Mouse (Mus musculus) kidney, postnatal 14 days (tissue): ENCODE data around the gene Pole2.

ENCODE experiments used
- DNase-seq: peaks from one replicate; pipeline ENCODE4 v3.0.0; 2022; ENCODE audit warnings: mixed read lengths

The Pole2 gene

GRCm38 (mm10) chr12:69210056-69210979 lies 17.7 kb downstream of the Pole2 start:
- no peak for DNase-seq

- DNase-seq, result no peak
These were observed 19.5 kb downstream of the Pole2 start for GRCm38 (mm10) chr12:69208520-69208919.

- no peak for DNase-seq
These were observed 20.1 kb downstream of the Pole2 start for GRCm38 (mm10) chr12:69207926-69208325.

GRCm38 (mm10) chr12:69207396-69207795 lies 20.6 kb downstream of the Pole2 start:
- no peak for DNase-seq

GRCm38 (mm10) chr12:69204052-69204833 lies 23.8 kb downstream of the Pole2 start, which contains the start of gene Gm49384:
Gene Gm49384 (minus strand): TSS chr12:69204267.
- DNase-seq, result no peak

GRCm38 (mm10) chr12:69198985-69199384 lies 29.0 kb downstream of the Pole2 start:
- no peak for DNase-seq

- peak; percentile 86 for DNase-seq
These were observed 29.8 kb downstream of the Pole2 start, which contains the start of gene Dnaaf2 for GRCm38 (mm10) chr12:69198164-69198535. Gene Dnaaf2 (minus strand): TSS chr12:69198429.

- peak; percentile 62 for DNase-seq
These were observed 30.4 kb downstream of the Pole2 start for GRCm38 (mm10) chr12:69197378-69198163.

GRCm38 (mm10) chr12:69196444-69197377 lies 31.3 kb downstream of the Pole2 start, which contains the start of gene Gm49383:
Gene Gm49383 (minus strand): TSS chr12:69197104.
- DNase-seq, result peak; percentile 81

- DNase-seq, result no peak
These were observed 35.4 kb downstream of the Pole2 start for GRCm38 (mm10) chr12:69192637-69193036.

GRCm38 (mm10) chr12:69191396-69191795 lies 36.6 kb downstream of the Pole2 start:
- no peak for DNase-seq

GRCm38 (mm10) chr12:69190522-69190921 lies 37.5 kb downstream of the Pole2 start:
- no peak for DNase-seq

GRCm38 (mm10) chr12:69190074-69190473 lies 37.9 kb downstream of the Pole2 start:
- DNase-seq, result no peak

GRCm38 (mm10) chr12:69186811-69187471 lies 41.1 kb downstream of the Pole2 start:
- DNase-seq, result peak; percentile 54

- no peak for DNase-seq
These were observed 42.6 kb downstream of the Pole2 start for GRCm38 (mm10) chr12:69185371-69185770.

GRCm38 (mm10) chr12:69184342-69185295 lies 43.4 kb downstream of the Pole2 start:
- peak; percentile 68 for DNase-seq

GRCm38 (mm10) chr12:69183583-69184308 lies 44.2 kb downstream of the Pole2 start, which contains the start of the genes Rpl36al and Mgat2:
Gene Rpl36al (minus strand): TSS chr12:69184083.
Gene Mgat2 (plus strand): TSS chr12:69184157.
- DNase-seq, result peak; percentile 99

- no peak for DNase-seq
These were observed 46.2 kb downstream of the Pole2 start for GRCm38 (mm10) chr12:69181800-69182199.

GRCm38 (mm10) chr12:69179371-69179770 lies 48.6 kb downstream of the Pole2 start:
- DNase-seq, result no peak
